In genomic region chrX:94058748-94059147, GRCm38 (mm10) we compare ENCODE assay signal across 16 mouse cellular contexts.
DNase-seq lines count a peak whose midpoint lies in the region; ATAC-seq and TF ChIP-seq lines count a peak whose summit lies in the region.
"Had no signal": no experiment of that assay in that cellular context is flagged by ENCODE, and none has a peak within 500 bp of the region (broad histone marks: within the 10 kb centered on the region; RNA-seq: fewer than 3 reads in every experiment).

No protein-coding gene starts in this region.

- no peak overlapping the region for H3K9ac ChIP-seq in heart, embryonic 15.5 days
- no peak overlapping the region for H3K9ac ChIP-seq in lung, embryonic 15.5 days
- H3K9ac ChIP-seq in limb, embryonic 15.5 days = no peak overlapping the region
- H3K9ac ChIP-seq: embryonic facial prominence, embryonic 12.5 days; hindbrain, embryonic 13.5 days had no signal

- H3K4me1 ChIP-seq in heart, embryonic 15.5 days (replicated peaks) = no peaks in the 10 kb centered on the region
- H3K4me1 ChIP-seq in lung, embryonic 15.5 days = no peaks in the 10 kb centered on the region
- H3K4me1 ChIP-seq in lung, adult 2 months (ENCODE audit: control insufficient read depth, insufficient read depth, low read length) = no peaks in the 10 kb centered on the region
- H3K4me1 ChIP-seq in limb, embryonic 15.5 days = no peaks in the 10 kb centered on the region
- H3K4me1 ChIP-seq: embryonic facial prominence, embryonic 12.5 days; hindbrain, embryonic 13.5 days had no signal

- H3K36me3 ChIP-seq in heart, embryonic 15.5 days = no peaks in the 10 kb centered on the region
- H3K36me3 ChIP-seq in lung, embryonic 15.5 days = no peaks in the 10 kb centered on the region
- no peaks in the 10 kb centered on the region for H3K36me3 ChIP-seq in limb, embryonic 15.5 days
- H3K36me3 ChIP-seq: embryonic facial prominence, embryonic 12.5 days; hindbrain, embryonic 13.5 days had no signal

- H3K9me3 ChIP-seq in heart, embryonic 15.5 days (replicated peaks) = no peaks in the 10 kb centered on the region
- H3K9me3 ChIP-seq in lung, embryonic 15.5 days = no peaks in the 10 kb centered on the region
- H3K9me3 ChIP-seq in limb, embryonic 15.5 days = no peaks in the 10 kb centered on the region
- H3K9me3 ChIP-seq: embryonic facial prominence, embryonic 12.5 days; hindbrain, embryonic 13.5 days had no signal

- H3K27ac ChIP-seq in heart, embryonic 15.5 days = peak overlapping the region; percentile 34; the same call in 1 of the 2 replicates
- peak overlapping the region; percentile 41; the same call in 1 of the 2 replicates for H3K27ac ChIP-seq in lung, embryonic 15.5 days
- H3K27ac ChIP-seq in limb, embryonic 15.5 days = peak overlapping the region; percentile 27
- H3K27ac ChIP-seq: embryonic facial prominence, embryonic 12.5 days; hindbrain, embryonic 13.5 days had no signal

- H3K27me3 ChIP-seq in heart, embryonic 15.5 days = peaks cover 31% of the 10 kb centered on the region
- peaks cover 45% of the 10 kb centered on the region for H3K27me3 ChIP-seq in lung, embryonic 15.5 days
- peaks cover 12% of the 10 kb centered on the region for H3K27me3 ChIP-seq in limb, embryonic 15.5 days

- no peak for DNase-seq in heart, adult 8-10 months (ENCODE audit: low spot score)
- no peak for DNase-seq in lung, adult 2 months
- DNase-seq in embryo, embryonic 9.5 days (ENCODE audit: extremely low spot score) = peak; percentile 12
- no peak for DNase-seq in adipocyte (ENCODE audit: low spot score)
- DNase-seq in urinary bladder, postnatal 36 days (ENCODE audit: low spot score in 2 of 2) = no peak
- DNase-seq: cerebellum, adult 8-10 months; gastrocnemius, postnatal 10 days; kidney, postnatal 10 days; layer of hippocampus, postnatal 36 days; liver had no signal

- 34% methylated on average over 6 of the region's 6 CpGs for WGBS in heart, embryonic 15.5 days
- WGBS in lung, embryonic 15.5 days = 12% methylated on average over 6 of the region's 6 CpGs
- 28% methylated on average over 6 of the region's 6 CpGs for WGBS in lung, adult 2 months
- whole genome bisulfite sequencing in limb, embryonic 15.5 days = 32% methylated on average over 6 of the region's 6 CpGs

- no peak overlapping the region for H3K4me3 ChIP-seq in heart, embryonic 15.5 days
- H3K4me3 ChIP-seq in lung, embryonic 15.5 days = no peak overlapping the region
- no peak overlapping the region for H3K4me3 ChIP-seq in lung, adult 2 months (replicated peaks; ENCODE audit: extremely low read depth, low read depth, low read length)
- H3K4me3 ChIP-seq in limb, embryonic 15.5 days = no peak overlapping the region
- H3K4me3 ChIP-seq: embryonic facial prominence, embryonic 12.5 days; hindbrain, embryonic 13.5 days had no signal

- TF ChIP-seq POLR2A in lung, adult 2 months (IDR thresholded peaks at IDR 0.05; ENCODE audit: borderline replicate concordance, extremely low read depth, low read depth, low read length) = no peak

- H3K4me2 ChIP-seq in heart, embryonic 15.5 days = no peak overlapping the region
- H3K4me2 ChIP-seq in lung, embryonic 15.5 days = peak overlapping the region; percentile 7; the same call in 1 of the 2 replicates
- H3K4me2 ChIP-seq in limb, embryonic 15.5 days = no peak overlapping the region
- H3K4me2 ChIP-seq: embryonic facial prominence, embryonic 12.5 days; hindbrain, embryonic 13.5 days had no signal

- ATAC-seq in heart, embryonic 15.5 days (replicated peaks; ENCODE audit: insufficient number of reproducible peaks, insufficient read depth, low FRiP score, low read depth) = no peak
- no peak for ATAC-seq in lung, embryonic 15.5 days (ENCODE audit: borderline replicate concordance, extremely low read depth, low FRiP score, low TSS enrichment)
- ATAC-seq in limb, embryonic 15.5 days (ENCODE audit: insufficient number of reproducible peaks, low FRiP score, low TSS enrichment, low read depth) = no peak
- ATAC-seq: forebrain, embryonic 14.5 days had no signal

- no peak for TF ChIP-seq CTCF in lung, adult 2 months (IDR thresholded peaks at IDR 0.05; ENCODE audit: insufficient read depth, low read length)
